Mouse (Mus musculus): Measurements from ENCODE around the gene Muc2. TPM values are rescaled to one million over a fixed set of nuclear protein-coding genes. Genes with fewer than 3 reads are reported as not detected.

Gene Muc2
- total RNA-seq, 2 experiments from 2014 or later: 0.45 to 1.1 TPM

GRCm38 (mm10) chr7:141758291-141758690 is 68.2 kb downstream of the Muc2 start:
- no peak for DNase-seq (ENCODE audit: low spot score in 2 of 2)

GRCm38 (mm10) chr7:141770521-141770920 is 80.4 kb downstream of the Muc2 start:
- no peak for DNase-seq (ENCODE audit: low spot score in 2 of 2)

- no peak for DNase-seq (ENCODE audit: low spot score in 2 of 2)
These were observed 80.8 kb downstream of the Muc2 start for GRCm38 (mm10) chr7:141770988-141771387.

- DNase-seq (ENCODE audit: low spot score in 2 of 2): no peak
These were observed 82.0 kb downstream of the Muc2 start for GRCm38 (mm10) chr7:141772058-141772557.

- no peak for DNase-seq (ENCODE audit: low spot score in 2 of 2)
These were observed 84.7 kb downstream of the Muc2 start for GRCm38 (mm10) chr7:141774855-141775254.

GRCm38 (mm10) chr7:141776199-141776598 is 86.1 kb downstream of the Muc2 start:
- no peak for DNase-seq (ENCODE audit: low spot score in 2 of 2)

GRCm38 (mm10) chr7:141788677-141789452 is 98.7 kb downstream of the Muc2 start, which contains the start of gene Muc5ac:
TSS of gene Muc5ac (plus strand) at chr7:141788972.
- no peak for DNase-seq (ENCODE audit: low spot score in 2 of 2)

GRCm38 (mm10) chr7:141794251-141794650 is 104.1 kb downstream of the Muc2 start:
- no peak for DNase-seq (ENCODE audit: low spot score in 2 of 2)

GRCm38 (mm10) chr7:141803206-141803605 is 113.1 kb downstream of the Muc2 start:
- DNase-seq (ENCODE audit: low spot score in 2 of 2): no peak

Other genes starting within 250 kb of the Muc2 start
- 10 to 100 TPM in 1 of 2 experiments, 1 to 10 TPM in 1; 8.4 to 12.6 TPM for gene Pidd1, start 246.3 kb upstream of the Muc2 start, total RNA-seq (2021)
- 1,000 to 10,000 TPM; 1,329 to 1,362 TPM for gene Rplp2, start 243.0 kb upstream of the Muc2 start, total RNA-seq (2021)
- 100 to 1,000 TPM; 173 to 205 TPM for gene Pnpla2, start 235.1 kb upstream of the Muc2 start, total RNA-seq (2021)
- gene Cracr2b, start 229.2 kb upstream of the Muc2 start, total RNA-seq (2021): 10 to 100 TPM; 13.1 to 14.2 TPM
- gene Cd151, start 222.9 kb upstream of the Muc2 start, total RNA-seq (2021): 100 to 1,000 TPM; 209 to 215 TPM
- gene Polr2l, start 215.2 kb upstream of the Muc2 start, total RNA-seq (2021): 10 to 100 TPM; 57.7 to 61.2 TPM
- gene Tspan4, start 215.1 kb upstream of the Muc2 start, total RNA-seq (2021): 10 to 100 TPM; 77.9 to 79.6 TPM
- gene Chid1, start 150.5 kb upstream of the Muc2 start, total RNA-seq (2021): 10 to 100 TPM; 42.4 to 49.2 TPM
- gene Ap2a2, start 128.2 kb upstream of the Muc2 start, total RNA-seq (2021): 10 to 100 TPM; 75.6 to 81.5 TPM
- gene Muc6, start 35.0 kb upstream of the Muc2 start, total RNA-seq (2021): under 1 TPM; 0.08 to 0.14 TPM
- gene Muc5ac, start 98.6 kb downstream of the Muc2 start, total RNA-seq (2021): not detected
- not detected for gene Muc5b, start 148.7 kb downstream of the Muc2 start, total RNA-seq (2021)
- gene Tollip, start 228.2 kb downstream of the Muc2 start, total RNA-seq (2021): 10 to 100 TPM; 54.1 to 57.8 TPM